Mouse (Mus musculus) midbrain, postnatal 0 days (tissue): ENCODE data around the gene Ppp4c. TPM values are rescaled to one million over a fixed set of nuclear protein-coding genes. Genes with fewer than 3 reads are reported as not detected.
A peak's percentile ranks its signal among the peaks of the same experiment; 100 is the strongest.

ENCODE experiments used
- ATAC-seq: fragments of 200-750 bp; cut with Nextera tagmentation; 2 replicates; pipeline ENCODE4 v1.8.0; 2017; ENCODE audit warnings: moderate number of reproducible peaks, mild to moderate bottlenecking, moderate TSS enrichment, moderate library complexity; ENCODE audit not compliant: low FRiP score
- DNase-seq: peaks from one replicate; pipeline ENCODE4 v3.0.0-alpha.2; 2015; ENCODE audit warnings: low spot score
- H3K27ac ChIP-seq: fragments of 300-500 bp; sonication (generic); 2 replicates; pipeline ENCODE4 v1.5.1; 2014; ENCODE audit warnings: low read depth, mild to moderate bottlenecking, low read length, mixed read lengths
- H3K27me3 ChIP-seq: fragments of 300-500 bp; sonication (generic); 2 replicates; pipeline ENCODE4 v1.6.1; 2014; ENCODE audit warnings: low read length, control low read depth, mixed read lengths; ENCODE audit not compliant: insufficient read depth
- H3K36me3 ChIP-seq: fragments of 300-500 bp; sonication (generic); 2 replicates; pipeline ENCODE4 v1.6.1; 2014; ENCODE audit warnings: low read length, control low read depth, mixed read lengths; ENCODE audit not compliant: insufficient read depth
- H3K4me1 ChIP-seq: fragments of 300-500 bp; sonication (generic); 2 replicates; pipeline ENCODE4 v1.6.1; 2014; ENCODE audit warnings: mild to moderate bottlenecking, control low read depth, antibody characterized with exemption, low read length, mixed read lengths; ENCODE audit not compliant: insufficient read depth
- H3K4me2 ChIP-seq: fragments of 300-500 bp; sonication (generic); 2 replicates; pipeline ENCODE4 v1.6.1; 2014; ENCODE audit warnings: low read depth, mild to moderate bottlenecking, low read length, mixed read lengths; ENCODE audit not compliant: poor library complexity, severe bottlenecking
- H3K4me3 ChIP-seq: fragments of 300-500 bp; sonication (generic); 2 replicates; pipeline ENCODE4 v1.5.1; 2014; ENCODE audit warnings: low read depth, mild to moderate bottlenecking, low read length, moderate library complexity
- H3K9ac ChIP-seq: fragments of 300-500 bp; sonication (generic); replicated peaks from 2 replicates; pipeline ENCODE4 v1.6.1; 2014; ENCODE audit warnings: mild to moderate bottlenecking, low read length, moderate library complexity, mixed read lengths; ENCODE audit not compliant: poor library complexity, severe bottlenecking
- H3K9me3 ChIP-seq: fragments of 300-500 bp; sonication (generic); 2 replicates; pipeline ENCODE4 v1.6.1; 2016; ENCODE audit warnings: low read length, control low read depth
- CTCF ChIP-seq: IDR thresholded peaks from 2 replicates; pipeline ENCODE4 v1.5.1; 2016; ENCODE audit warnings: antibody characterized with exemption, mild to moderate bottlenecking
- WGBS: fragments of 180-500 bp; shearing (Covaris S2); extraction: QIAGEN DNeasy Blood & Tissue Kit; methylation state at CpG from one replicate; pipeline ENCODE4 v1.1.7; 2014; 5-methylcytosine and 5-hydroxymethylcytosine counted together
- polyA plus RNA-seq: library from polyadenylated mRNA; unstranded; fragments of >200 nt; fragmentation: Nextera tagmentation; extraction: Ambion mirVana; gene quantifications from 2 replicates; pipeline ENCODE4 v1.2.1, GENCODE M21; 2015
- total RNA-seq: library from RNA; depleted of rRNA; stranded (reverse); fragments of >200 nt; gene quantifications from 2 replicates; pipeline ENCODE4 v1.2.3, GENCODE M21; 2014

Ppp4c gene
- total and polyA plus RNA-seq, 2 experiments from 2014 or later = 127 to 137 TPM

DNA sequence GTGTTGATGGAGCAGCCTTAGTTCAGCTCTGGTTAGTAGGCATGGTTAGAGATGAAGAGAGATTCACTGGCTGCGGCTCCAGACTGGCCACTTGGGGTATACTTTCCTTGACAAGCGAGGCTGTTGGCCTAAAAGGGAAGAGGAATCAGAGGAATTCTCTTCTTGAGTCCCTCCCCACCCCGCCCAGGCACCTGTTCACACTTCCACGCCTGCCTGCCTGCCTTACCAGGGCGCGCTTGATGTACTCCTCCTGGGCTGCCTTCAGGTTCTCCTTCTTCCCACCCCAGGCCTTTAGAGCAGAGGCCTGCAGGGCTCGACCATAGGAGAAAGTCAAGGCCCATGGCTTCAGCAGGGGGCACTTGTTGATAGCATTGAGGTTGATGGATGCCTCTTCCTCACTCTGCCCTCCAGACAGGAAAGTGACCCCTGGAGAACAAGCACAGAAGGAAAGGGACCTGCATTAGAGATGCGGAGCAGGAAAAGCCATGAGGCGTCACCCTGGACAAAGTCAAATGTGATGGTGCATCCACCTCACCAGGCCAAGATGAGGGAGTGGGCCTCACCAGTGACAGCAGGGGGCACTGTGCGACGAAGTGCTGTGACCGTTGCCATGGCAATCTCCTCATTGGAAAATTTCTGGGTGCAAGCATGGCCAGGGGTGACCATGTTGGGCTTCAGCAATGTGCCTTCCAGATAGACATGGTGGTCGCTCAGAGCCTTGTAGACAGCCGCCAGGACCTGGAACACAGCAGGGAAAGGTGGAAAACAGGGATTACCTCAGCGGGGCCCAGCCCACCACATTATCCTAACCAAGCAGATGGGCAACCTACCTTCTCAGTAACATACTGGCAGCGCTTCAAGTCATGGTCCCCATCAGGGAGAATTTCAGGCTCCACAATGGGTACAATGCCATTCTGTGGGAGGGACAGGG is 3.4 kb upstream of the Ppp4c start:
- peaks cover 16% of the 10 kb centered on the region for H3K4me1 ChIP-seq
- no peak overlapping the region for H3K4me3 ChIP-seq
- no peak overlapping the region for H3K27ac ChIP-seq

DNA sequence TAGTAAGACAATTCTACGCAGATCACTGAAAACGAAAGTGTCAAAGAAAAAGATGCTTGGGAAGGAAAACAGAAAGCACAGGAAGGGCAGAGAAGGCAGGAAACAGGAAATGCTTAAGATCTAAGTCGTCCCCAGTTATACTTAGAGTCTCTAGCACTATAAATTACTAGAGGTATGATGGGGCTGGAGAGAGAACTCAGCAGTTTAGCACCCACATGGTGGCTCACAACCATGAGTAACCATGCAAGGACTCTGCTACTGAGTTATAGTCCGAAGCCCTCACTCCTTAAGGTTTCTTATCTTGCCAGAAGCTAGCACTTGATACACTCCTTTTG is 1.9 kb upstream of the Ppp4c start:
- no peak overlapping the region for H3K9ac ChIP-seq
- H3K36me3 ChIP-seq = peaks cover 24% of the 10 kb centered on the region
- no peak overlapping the region for H3K4me3 ChIP-seq
- H3K4me2 ChIP-seq = no peak overlapping the region
- ATAC-seq (no peak), DNase-seq (no peak)
- no peaks in the 10 kb centered on the region for H3K9me3 ChIP-seq
- H3K27ac ChIP-seq = no peak overlapping the region
- H3K4me1 ChIP-seq = peaks cover 8% of the 10 kb centered on the region; the same call in 1 of the 2 replicates
- no peak for TF ChIP-seq CTCF
- WGBS = 77% methylated on average over 4 of the region's 4 CpGs
- no peaks in the 10 kb centered on the region for H3K27me3 ChIP-seq

More for the DNA sequence above, 3.4 kb upstream of the Ppp4c start:
- WGBS = 76% methylated on average over 16 of the region's 16 CpGs
- Histone ChIP-seq H3K27me3 (no peaks in the 10 kb centered on the region), H3K9me3 (no peaks in the 10 kb centered on the region), H3K9ac (no peak overlapping the region), H3K4me2 (no peak overlapping the region), H3K36me3 (peaks cover 16% of the 10 kb centered on the region; the same call in 1 of the 2 replicates)
- TF ChIP-seq CTCF = peak; percentile 51
- ATAC-seq = no peak
- DNase-seq = no peak

DNA sequence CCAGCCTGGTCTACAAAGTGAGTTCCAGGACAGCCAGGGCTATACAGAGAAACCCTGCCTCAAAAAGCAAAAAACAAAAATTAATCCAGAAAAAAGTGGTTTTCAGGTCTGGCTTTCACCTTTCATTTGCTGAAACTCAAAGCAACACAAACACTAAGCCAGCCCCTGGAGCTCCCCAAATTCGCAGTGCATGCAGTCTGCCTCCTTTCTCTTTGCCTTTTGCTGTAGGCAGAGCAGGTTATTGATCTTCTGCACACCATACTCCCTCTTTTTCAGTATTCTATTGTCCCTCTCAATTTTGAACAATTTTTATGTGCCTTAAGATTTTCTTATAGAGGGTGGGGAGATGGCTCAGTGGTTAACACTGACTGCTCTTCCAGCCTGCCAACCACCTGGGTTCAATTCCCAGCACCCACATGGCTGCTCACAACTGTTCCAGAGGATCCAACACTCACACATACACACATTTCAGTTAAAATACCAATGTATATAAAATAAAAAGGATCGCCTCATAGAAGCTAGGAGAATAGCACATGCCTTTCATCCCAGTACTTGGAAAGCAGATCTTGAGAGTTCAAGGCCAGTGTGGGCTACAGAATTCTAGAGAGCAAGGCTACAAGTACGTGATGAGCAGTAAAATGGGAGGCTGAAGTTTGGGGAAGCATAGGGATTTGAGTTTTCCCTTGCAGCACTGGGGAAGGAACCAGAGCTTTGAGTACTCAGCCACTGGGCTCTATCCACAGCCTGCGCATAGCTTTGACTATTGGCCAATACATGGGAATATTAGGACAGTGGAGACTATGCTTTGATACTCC is 1.4 kb upstream of the Ppp4c start:
- H3K27ac ChIP-seq = no peak overlapping the region

DNA sequence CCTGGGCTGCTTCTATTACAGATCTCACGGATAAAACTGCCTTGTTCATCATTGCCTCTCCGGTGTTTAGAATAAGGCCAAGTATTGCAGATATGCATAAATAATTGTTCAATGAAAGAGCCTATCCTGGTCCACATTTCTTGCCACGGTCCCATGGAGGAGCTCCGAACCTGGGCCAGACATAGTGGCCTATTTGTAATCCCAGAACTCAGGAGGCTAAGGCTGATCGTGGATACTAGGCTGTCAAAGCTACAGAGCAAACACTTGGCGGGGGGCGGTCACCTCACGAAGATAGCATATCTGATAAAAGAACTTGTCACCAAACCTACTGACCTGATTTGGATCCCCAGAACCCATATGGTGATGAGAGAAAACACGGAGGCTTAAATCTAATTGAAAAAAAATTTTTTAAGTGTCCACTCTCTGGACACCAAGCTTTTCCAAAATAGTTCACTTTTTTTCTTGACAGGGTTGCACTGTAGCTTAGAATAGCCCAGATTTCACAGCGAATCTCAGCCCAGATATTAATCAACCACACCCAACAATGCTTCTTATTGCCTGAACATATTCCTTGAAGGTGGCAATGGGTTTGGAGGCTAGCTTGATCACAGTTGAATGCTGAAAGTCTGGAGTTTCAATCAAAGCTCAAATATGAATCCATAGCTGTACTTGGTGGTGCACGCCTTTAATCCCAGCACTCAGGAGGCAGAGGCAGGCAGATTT is 586 bp upstream of the Ppp4c start:
- ATAC-seq (peak; percentile 12; the same call in 1 of the 2 replicates), DNase-seq (no peak)
- Histone ChIP-seq H3K9me3 (no peaks in the 10 kb centered on the region), H3K4me1 (peaks cover 8% of the 10 kb centered on the region; the same call in 1 of the 2 replicates), H3K36me3 (peaks cover 38% of the 10 kb centered on the region), H3K4me3 (peak overlapping the region; percentile 57), H3K4me2 (peak overlapping the region; percentile 60), H3K9ac (peak overlapping the region; percentile 58), H3K27ac (peak overlapping the region; percentile 73), H3K27me3 (no peaks in the 10 kb centered on the region)
- no peak for TF ChIP-seq CTCF
- WGBS = 30% methylated on average over 11 of the region's 11 CpGs

More for the DNA sequence above, 1.4 kb upstream of the Ppp4c start:
- no peak for DNase-seq
- peaks cover 8% of the 10 kb centered on the region; the same call in 1 of the 2 replicates for H3K4me1 ChIP-seq
- ATAC-seq = no peak
- no peaks in the 10 kb centered on the region for H3K27me3 ChIP-seq
- no peak overlapping the region for H3K4me3 ChIP-seq
- H3K36me3 ChIP-seq = peaks cover 30% of the 10 kb centered on the region
- TF ChIP-seq CTCF = no peak
- H3K9me3 ChIP-seq = no peaks in the 10 kb centered on the region
- no peak overlapping the region for H3K9ac ChIP-seq
- WGBS = 76% methylated on average over 4 of the region's 4 CpGs
- no peak overlapping the region for H3K4me2 ChIP-seq

DNA sequence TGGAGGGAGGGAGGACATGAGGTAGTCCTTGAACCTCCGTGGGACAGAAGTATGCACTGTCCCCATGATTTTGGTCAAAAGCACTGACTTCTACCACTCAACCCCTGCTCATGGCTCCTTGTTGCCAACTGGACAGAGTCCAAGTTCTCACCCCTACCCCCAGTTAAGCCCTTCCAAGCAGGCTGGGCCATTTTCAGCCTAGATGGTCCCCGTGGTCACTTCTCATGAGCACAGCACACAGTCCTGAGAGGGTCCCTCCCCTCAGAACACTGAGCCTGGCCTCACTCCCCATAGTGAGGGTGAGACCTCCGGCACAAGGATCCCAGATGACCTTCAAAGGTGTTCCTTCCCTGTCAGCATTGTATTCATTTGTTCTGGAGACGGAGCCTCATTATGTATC is 3.2 kb downstream of the Ppp4c start:
- 92% methylated on average over 4 of the region's 4 CpGs for WGBS
- Histone ChIP-seq H3K9me3 (no peaks in the 10 kb centered on the region), H3K9ac (no peak overlapping the region), H3K4me1 (peaks cover 3% of the 10 kb centered on the region; the same call in 1 of the 2 replicates), H3K36me3 (peaks cover 51% of the 10 kb centered on the region), H3K4me2 (no peak overlapping the region), H3K27ac (no peak overlapping the region), H3K4me3 (no peak overlapping the region), H3K27me3 (no peaks in the 10 kb centered on the region)
- ATAC-seq = no peak
- DNase-seq = no peak
- no peak for TF ChIP-seq CTCF
